Mouse (Mus musculus) heart, postnatal 0 days (tissue): ENCODE data around the gene Xab2.

Source experiments
- CTCF ChIP-seq: IDR thresholded peaks from 2 replicates; pipeline ENCODE4 v1.5.1; 2016; ENCODE audit warnings: antibody characterized with exemption, control low read depth, low read depth
- EP300 ChIP-seq: IDR thresholded peaks from 2 replicates; pipeline ENCODE4 v1.6.1; 2016; ENCODE audit warnings: antibody characterized with exemption, low read depth

DNA sequence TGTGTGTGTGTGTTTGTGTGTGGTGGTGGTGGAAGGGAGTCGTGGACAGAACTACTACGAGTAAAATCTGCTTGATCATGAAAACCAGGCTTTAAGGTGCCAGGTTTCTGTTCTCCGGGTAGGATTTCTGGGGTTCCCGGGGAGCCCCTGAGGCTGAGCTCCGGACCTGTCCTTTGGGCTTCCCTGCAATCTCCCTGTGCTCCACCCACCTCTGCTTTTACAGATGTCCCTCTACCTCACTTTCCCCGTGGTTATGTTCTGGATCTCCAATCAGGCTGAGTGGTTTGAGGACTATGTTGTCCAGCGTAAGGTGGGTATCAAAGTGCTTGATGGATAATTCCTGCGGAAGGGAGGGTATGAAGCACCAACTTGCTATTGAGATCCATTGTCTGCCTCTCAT lies 1.0 kb upstream of the Xab2 start:
- TF ChIP-seq CTCF (no peak), EP300 (no peak)
